Mouse (Mus musculus): ENCODE data around the gene Dbt.
A peak's percentile ranks its signal among the peaks of the same experiment; 100 is the strongest.

Dbt gene

DNA sequence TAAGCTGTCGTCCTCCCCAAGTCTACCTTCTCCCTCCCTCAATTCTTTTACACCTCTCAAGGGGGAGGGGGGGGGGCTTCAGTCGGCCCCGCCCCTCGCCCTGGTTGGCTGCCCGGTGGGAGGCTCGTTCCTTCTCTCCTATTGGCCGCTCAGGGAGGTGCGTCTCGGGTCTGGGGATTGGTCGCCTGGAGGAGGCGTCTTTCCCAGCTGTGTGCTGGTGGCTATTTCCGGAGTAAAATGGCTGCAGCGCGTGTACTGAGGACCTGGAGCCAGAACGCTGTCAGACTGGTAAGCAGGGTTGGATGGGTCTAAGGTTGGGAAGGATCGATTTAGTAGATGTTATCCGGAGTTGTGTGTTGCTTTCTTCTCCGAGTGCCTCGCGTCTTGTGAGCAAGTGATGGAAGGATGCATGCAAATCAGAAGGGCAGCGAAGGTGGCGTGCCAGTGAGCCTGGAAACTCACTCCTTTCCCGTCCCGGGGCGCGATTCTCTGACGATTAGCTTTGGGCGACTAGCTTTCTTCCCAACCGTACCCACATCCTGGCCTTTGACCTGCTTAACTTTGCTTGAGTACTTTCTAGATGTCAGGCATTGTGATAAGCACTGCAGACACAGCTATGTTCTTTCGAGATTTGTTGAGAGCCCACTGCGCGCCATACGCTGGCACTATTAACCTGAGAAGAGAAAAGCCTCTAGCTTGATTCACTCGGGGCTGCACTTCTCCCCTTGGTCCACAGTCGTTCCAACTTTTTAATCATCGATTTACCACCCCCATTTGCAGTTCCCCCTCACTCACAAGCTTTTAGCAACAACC is at the start of gene Dbt:
Gene Dbt, plus strand, starts transcription at position 167 of the 813 bp plus-strand sequence.
- DNase-seq (ENCODE audit: low spot score in 2 of 2) = peak; percentile 80 to 89

DNA sequence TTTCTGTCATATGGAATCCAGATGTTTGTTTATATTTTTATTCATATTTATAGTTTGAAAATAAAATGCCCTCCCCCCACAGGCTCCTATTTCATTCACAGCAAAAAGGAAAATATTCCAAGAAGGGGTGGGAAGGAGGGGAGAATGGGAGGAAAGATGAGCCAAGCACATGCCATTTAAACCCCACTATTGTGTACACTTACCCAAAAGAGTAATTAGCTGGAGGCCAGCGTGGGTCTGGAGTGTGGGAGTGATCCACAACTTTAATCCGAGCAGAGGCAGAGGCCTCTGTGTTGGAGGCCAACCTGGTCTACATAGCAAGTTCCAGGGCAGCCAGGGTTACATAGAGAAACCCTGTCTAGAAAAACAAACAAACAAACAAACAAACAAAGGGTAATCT is 48.6 kb upstream of the Dbt start:
- DNase-seq (ENCODE audit: low spot score in 2 of 2) = no peak

DNA sequence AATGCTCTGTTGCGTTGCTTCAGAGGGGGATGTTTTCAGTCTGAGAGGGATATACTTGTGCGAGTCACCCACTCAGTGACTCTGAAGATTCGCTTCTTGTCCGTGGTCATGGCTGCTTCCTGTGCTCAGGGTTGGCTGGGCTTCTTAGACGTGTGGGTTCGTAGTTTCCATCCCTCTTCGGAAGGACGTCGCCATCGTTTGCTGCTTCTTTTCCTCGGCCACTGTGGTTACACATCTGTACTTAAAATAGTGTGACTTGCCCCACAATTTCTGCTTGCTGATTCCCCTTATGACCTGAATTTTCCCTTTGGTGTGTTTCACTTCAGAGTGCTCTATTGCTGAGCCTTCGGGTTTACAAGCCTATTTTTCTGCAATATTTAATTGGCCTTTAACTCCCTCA is 47.2 kb upstream of the Dbt start:
- no peak for DNase-seq (ENCODE audit: low spot score in 2 of 2)

DNA sequence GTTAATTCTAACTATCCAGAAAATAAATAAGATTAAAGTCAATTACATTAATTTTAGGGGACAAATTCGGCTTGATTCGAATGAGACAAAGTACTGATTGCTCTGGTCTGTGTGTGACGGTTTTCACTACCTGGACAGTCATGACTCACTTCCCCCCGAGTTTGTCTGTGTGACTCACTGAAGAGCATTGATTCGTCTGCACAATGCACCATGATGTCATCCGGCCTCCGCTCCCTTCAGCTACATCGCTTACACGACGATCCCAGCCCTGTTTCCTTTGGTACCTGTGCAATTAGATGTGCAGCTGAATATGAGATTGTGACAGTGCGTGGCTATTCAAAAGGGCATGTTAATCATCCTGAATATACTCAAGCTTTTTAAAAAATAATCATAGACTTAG is 38.3 kb upstream of the Dbt start:
- peak in 1 of 2 experiments; percentile 7 for DNase-seq (ENCODE audit: low spot score in 2 of 2)

DNA sequence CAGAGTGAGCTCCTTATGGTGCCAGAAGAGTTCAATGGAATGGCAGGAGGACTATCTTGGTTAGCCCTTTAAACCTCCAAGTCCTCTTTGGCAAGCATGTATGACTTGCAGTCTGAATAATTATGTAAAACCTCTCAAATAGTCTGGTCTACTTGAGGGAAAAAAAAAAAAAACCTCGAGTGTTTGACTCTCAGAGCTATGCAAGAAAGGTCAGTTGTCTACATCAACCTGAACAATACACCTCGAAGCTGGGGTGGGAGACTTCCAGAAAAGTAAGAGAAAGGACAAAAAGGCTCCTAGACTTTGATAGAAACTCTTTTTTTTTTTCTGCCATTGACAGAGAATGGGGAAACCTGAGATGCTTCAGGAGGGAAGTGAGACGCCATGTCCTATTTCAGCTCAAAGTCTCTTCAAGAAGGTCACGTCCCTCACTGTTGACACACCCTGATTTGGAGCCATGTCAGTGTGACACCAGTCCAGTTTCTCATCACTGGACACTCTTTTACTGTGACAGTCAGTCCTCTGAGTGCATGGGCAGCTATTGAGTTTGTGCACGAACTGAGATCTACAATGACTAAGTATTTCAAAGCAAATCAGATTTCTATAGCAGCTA is 36.1 kb upstream of the Dbt start:
- DNase-seq (ENCODE audit: low spot score in 2 of 2) = no peak

DNA sequence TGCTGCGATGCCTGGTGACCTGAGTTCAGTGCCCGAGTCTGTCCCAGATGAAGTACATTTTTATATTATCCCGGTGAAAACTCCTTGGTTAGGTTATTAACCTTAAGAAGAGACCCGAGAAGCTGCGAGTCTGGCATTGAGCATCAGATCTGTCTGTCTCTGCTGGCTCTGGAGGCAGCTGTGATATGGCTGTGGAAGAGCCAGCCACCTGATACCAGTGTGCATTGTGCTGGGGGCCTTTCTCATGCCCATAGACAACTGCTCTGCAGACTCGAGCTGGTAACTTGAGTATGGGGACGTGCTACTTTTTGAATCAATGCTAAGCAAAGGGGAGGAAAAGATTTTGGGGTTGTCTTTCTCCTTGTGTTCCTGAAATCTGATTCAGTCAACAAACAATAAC is 35.5 kb upstream of the Dbt start:
- DNase-seq (ENCODE audit: low spot score in 2 of 2) = no peak

DNA sequence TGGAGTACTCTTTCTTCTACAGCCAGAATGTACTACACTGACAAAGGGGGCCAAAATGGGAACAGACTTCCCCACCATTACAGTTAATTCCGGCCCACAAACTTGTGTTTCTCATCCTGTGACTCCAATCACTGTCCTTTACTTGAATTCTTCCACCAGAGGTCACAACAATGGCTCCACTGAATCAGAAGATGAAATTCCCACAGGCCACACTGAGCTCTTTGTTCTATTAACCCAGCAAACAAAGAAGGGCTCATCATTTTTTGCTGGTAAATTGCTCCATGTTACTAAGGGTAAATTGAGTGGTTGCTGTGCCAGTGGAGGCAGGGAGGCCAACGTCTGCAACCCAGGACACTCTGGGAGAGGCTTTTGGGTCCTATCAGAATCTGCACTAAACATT is 32.8 kb upstream of the Dbt start:
- DNase-seq (ENCODE audit: low spot score in 2 of 2) = no peak

DNA sequence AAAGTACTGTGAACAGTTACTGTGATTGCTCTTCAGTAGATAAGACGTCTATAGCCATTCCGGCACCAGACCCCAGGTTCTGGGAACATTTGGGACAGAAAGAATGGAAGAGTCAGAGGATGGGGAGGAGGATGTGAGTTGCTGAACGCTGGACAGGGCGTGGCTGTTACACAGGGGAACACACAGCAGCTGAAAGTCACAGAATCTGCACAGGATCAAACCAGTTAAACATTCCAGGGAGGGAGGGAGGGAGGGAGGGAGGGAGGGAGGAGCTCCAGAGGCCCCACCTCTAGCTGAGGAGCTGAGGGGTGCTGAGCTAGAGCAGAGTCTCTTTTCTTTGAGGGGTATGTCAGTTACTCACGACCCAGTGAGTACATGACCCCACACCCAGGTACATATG is 31.9 kb upstream of the Dbt start:
- no peak for DNase-seq (ENCODE audit: low spot score in 2 of 2)

DNA sequence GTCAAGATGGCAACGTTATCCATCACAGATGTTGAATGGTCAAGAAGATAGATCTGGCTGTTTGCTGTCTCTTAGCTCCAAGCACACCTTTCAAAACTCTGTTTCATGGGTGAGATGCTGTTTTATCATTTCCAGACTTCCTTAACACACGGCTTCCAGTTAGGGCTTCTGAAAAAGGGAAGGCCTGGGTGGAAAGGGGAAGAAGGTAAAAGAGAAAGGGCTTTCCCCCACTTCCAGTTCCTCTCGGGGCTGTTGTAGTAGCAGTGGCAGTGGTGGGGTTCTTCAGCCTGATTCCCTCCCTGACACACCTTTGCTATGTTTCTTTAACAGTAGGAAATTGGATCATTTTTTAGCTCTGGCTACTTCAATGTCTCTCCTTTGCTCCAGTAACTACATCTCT is 30.1 kb upstream of the Dbt start:
- no peak for DNase-seq (ENCODE audit: low spot score in 2 of 2)

DNA sequence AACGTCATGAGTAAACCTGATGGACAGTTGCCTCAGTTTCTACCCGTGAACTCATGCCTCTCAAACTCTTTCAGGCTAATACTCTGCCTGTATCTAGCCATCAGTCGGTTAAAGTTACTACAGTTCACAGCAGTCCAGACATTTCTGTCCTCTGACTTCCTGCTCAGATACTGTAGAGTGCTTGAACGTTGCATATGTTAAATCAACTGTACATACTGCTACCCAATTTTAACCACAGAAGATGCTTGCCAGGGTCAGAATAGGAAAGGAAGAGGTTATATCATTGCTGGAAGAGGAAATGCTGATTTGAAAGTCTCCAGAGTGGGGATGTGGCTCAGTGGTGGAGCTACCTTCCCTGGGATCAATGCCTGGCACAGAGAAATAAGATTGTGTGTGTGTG is 29.6 kb upstream of the Dbt start:
- DNase-seq (ENCODE audit: low spot score in 2 of 2) = no peak

DNA sequence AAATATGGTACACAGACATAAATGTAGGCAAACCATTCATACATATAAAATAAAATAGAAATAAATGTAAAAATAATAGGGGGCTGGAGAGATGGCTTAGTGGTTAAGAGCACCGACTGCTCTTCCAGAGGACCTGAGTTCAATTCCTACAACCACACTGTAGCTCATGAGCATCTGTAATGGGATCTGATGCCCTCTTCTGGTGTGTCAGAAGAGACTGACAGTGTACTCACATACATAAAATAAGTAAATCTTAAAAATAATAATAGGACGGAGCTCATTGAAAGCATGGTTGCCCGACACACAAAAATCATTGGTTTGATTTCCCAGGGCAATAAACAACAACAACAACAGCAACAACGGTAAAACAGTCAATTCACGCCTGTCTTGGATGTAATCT is 21.9 kb upstream of the Dbt start:
- DNase-seq (ENCODE audit: low spot score in 2 of 2) = no peak

DNA sequence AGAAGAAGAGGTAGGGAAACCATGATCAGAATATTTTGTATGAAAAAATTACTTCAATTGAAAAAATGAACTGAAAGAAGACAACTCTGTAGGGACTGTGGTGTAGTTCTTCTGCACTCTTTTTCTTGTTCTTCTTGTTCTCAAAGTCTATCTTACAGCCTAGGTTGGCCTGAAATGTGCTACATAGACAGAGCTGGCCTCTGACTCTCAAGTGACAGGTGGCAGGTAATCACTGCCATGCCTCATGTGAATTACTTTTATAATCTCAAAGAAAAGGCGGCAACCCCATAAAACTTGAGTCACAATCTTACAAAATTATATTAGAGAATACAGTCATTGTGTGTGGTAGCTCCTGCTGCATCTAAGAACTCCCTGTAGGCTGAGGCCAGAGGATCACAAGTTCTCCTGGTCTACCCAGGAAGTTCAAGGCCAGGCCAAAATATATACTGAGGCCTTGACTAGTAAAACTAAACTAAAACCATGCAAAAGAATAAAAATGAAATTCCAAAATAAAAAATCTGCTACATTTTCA is 20.9 kb upstream of the Dbt start:
- no peak for DNase-seq (ENCODE audit: low spot score in 2 of 2)

DNA sequence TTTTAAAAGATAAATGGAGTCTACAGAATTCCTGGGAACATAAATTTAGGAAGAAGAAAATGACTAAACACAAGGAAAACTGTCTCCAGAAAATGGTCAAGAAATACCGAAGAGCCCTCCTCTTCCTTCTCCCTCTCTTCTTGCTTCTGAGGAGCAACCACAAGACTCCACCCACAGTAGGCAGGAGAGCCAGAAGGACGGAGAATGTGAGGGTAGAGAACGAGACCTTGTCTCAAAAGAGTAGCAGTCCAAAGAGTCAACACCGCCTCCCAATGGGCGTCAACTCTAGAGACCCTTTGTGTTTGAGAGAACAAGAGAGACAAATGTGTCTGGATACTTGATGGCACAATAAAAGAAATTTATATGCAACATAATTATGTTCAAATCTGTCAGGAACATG is 19.2 kb upstream of the Dbt start:
- DNase-seq (ENCODE audit: low spot score in 2 of 2) = no peak

DNA sequence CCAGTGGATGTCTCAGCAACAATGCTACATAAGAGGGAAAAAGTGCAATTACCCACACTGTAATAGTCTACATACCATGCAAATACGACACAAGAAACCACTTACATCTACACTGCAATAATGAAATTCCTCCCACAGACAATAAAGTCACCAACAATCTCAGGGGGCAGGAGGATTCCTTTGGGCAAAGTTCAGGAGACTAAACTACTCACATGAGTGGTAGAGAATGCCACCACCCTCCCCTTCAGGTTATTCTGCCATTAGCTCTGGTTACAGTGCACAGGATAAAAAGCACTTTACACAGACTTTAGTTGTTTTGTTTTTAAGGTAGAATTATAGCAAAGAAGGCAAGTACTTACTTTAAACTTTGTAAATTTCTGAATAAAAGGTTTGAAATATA is 17.2 kb upstream of the Dbt start:
- no peak for DNase-seq (ENCODE audit: low spot score in 2 of 2)

DNA sequence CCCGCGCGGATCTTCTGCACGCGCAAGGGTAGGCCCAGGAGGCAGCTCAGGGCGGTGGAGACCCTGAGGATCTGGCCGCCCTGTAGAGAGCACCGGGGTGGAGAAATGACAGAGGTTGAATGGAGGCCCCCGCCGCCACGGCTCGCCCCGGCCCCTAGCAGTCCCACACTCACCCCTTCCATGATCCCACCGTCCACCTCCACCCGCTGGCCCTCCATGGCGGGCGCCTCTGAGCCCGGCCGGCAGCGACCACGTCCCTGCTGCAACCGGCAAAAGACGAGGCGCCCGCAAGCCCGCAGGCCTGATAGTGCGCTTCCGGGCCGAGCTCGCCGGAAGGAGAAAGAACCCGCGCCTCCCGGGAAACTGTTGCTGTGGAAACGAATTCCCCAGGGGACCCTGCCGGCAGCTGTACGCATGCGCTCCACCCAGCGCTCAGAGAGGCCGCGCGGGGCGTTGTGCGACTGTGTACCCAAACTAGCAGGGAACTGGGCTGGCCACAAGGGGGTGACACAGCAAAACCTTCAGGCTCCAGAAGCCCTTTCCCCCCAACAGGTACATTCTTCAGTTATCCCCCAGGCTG is 5.0 kb upstream of the Dbt start, which contains the start of gene Rtca:
Gene Rtca, minus strand, starts transcription at position 437 of the 580 bp plus-strand sequence.
- peak; percentile 96 to 98 for DNase-seq (ENCODE audit: low spot score in 2 of 2)

DNA sequence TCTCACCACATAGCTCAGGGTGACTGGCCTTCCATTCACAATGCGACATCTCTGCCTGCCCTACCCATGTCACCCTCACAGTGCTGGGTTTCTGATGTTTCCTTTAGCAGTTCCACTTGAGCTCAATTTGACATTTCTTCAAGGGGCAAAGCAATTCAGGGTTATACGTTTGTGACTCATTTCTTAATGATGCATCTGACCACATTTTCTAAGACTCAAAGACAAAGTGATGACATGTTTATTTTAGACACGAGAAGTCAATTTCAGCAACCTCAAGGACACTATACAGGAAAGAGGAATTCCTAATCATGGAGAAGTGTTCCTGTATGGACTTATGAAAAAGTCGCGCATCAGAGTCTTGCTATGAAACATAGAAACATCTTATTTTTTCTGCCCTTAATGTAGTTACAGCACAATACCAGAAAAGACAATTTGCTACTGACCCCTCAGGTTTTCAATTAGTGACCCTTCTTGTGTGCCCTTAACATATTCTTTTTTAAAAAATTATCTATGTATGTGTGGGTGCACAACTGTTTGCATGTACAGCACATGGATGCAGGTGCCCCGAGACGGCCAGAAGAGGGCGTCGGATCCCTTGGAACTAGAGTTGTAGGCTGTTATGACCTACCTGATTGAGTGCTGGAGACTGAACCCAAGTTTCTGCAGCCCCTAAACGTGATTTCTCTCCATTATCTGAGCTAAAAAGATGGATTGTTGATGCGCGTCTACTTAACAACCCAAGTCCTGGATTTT is 543 bp upstream of the Dbt start:
- DNase-seq (ENCODE audit: low spot score in 2 of 2) = peak in 1 of 2 experiments; percentile 31

DNA sequence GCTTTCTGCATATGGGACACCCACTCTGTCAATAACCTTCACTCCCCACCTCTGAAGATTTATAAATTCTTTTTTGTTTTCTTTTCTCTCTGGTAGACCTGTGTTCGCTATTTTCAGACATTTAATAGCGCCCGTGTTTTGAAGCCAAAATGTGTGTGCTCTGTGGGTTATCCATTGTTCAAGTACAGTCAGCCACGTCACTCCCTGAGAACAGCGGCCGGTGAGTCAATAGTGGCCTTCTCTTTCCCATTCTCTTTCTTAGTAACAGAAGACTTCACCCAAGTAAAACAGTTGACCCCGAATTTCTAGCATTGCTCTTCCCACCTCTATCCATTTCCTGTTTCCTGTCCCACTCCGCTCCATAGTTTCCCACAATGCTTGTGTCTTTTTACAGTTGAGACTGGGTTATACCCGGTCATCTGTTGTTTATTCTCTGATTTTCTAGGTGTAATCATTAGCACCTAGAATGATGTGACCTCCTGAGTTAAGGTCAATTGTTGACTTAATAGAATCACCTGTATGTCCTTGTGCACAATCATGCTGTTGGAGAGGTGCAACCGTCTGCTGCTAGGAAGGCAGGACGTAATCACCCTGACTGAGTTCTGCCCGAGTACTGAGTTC is 7.4 kb downstream of the Dbt start:
- DNase-seq (ENCODE audit: low spot score in 2 of 2) = no peak

DNA sequence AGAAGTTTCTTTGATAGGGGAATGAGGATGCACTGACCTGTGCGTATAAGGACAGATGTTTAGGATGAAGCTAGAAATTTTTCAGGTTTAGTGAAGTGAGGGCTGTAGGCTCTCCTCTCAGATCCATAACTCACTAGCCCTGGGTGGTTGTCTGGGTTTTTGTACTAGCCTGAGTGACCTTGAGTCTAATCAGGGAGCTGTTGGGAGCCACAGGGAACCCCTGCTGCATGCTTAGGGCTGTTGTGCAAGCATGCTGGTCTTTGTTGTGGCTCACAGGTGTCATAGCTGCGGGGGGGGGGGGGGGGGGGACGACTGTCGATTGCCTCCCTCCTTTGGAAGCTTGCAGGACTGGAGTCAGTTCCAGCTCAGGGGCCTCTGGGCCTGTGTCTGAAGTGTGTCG is 16.9 kb downstream of the Dbt start:
- no peak for DNase-seq (ENCODE audit: low spot score in 2 of 2)

DNA sequence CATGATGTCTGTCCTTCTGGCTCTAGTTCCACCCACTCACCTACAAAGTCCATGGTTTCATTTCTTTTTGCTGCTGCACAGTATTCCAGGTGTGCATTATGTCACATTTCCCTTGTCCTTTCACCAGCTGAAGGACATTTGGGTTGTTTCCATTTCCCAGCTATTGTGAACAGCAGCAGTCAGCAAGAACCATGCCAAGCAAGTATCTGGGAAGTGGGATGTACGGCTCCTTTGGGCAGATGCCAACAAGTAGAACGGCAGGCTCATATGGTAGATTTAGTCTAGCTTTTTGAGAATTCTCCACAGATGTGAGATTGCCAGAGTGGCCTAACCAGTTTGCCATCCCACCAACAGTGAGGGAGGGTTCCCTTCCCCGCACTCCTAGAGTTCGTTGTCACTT is 18.0 kb downstream of the Dbt start:
- peak in 1 of 2 experiments; percentile 53 for DNase-seq (ENCODE audit: low spot score in 2 of 2)

DNA sequence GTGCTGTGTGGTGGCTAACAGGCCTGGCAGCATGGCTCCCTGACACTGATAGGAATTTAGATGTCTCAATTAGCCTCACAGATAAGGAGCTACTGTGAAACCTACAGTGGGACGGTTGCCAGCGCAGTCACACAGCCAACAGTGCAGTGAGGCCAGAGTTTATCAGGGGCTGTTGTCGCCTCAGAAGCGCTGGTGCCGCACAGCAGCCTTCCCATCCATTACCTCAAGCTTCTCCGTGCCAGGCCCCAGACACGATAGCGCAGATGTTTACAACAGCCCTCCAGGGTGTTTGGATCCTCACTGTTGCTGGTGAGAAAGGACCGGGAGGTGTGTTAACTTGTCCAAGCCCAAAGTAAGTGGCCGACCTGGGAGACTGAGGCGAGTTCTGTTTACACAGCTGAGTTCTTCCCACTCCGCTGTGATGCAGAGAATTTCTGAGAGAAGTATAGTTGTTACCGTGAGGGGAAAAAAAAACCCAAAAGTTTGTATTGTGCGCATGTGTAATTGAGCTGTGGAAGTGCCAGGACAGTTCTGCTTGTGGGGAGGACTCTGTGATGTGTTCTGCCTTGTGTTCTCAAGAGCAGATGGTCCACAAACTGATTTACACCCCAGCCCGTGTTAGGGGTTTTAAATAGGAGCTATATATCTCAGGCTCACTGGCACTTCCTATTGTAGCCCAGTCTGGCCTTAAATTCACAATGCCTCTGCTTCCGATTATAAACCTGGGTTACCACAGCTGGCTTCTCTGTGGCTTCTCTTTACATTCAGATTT is 23.7 kb downstream of the Dbt start:
- DNase-seq (ENCODE audit: low spot score in 2 of 2) = no peak

DNA sequence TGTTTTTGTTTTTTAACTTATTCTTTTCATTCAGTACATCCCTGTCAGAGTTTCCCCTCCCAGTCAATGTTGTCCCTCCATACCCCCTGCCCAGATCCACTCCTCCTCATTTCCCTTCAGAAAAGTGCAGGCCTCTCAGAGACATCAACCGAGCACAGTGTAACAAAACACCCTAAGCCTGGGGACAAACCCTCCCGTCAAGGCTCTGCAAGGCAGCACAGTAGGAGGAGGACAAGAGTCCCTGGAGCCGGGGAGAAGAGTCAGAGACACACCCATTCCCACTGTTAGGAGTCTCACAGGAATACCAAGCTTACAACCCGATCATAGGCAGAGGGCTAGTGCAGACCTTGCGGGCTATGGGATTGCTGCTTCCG is 24.3 kb downstream of the Dbt start:
- no peak for DNase-seq (ENCODE audit: low spot score in 2 of 2)
